Mouse (Mus musculus) kidney, embryonic 14.5 days (tissue): ENCODE measurements around the gene Rxfp3. TPM values are rescaled to one million over a fixed set of nuclear protein-coding genes. Genes with fewer than 3 reads are reported as not detected.

Source experiments
- ATAC-seq: fragments of 200-750 bp; cut with Nextera tagmentation; 2 replicates; pipeline ENCODE4 v1.8.0; 2017; ENCODE audit warnings: moderate number of reproducible peaks, mild to moderate bottlenecking, moderate TSS enrichment, moderate library complexity; ENCODE audit not compliant: low FRiP score, low TSS enrichment
- H3K27ac ChIP-seq: fragments of 300-500 bp; sonication (generic); 2 replicates; pipeline ENCODE4 v1.5.1; 2014; ENCODE audit warnings: low read depth, mild to moderate bottlenecking, low read length, moderate library complexity, mixed read lengths
- H3K27me3 ChIP-seq: fragments of 300-500 bp; sonication (generic); 2 replicates; pipeline ENCODE4 v1.6.1; 2014; ENCODE audit warnings: mild to moderate bottlenecking, low read length; ENCODE audit not compliant: control insufficient read depth, insufficient read depth
- H3K36me3 ChIP-seq: fragments of 300-500 bp; sonication (generic); 2 replicates; pipeline ENCODE4 v1.6.1; 2014; ENCODE audit warnings: low read length, mixed read lengths; ENCODE audit not compliant: control insufficient read depth, insufficient read depth
- H3K4me1 ChIP-seq: fragments of 300-500 bp; sonication (generic); 2 replicates; pipeline ENCODE4 v1.6.1; 2014; ENCODE audit warnings: low read length, mixed read lengths; ENCODE audit not compliant: control insufficient read depth, insufficient read depth
- H3K4me2 ChIP-seq: fragments of 300-500 bp; sonication (generic); replicated peaks from 2 replicates; pipeline ENCODE4 v1.6.1; 2014; ENCODE audit warnings: low read depth, mild to moderate bottlenecking, low read length
- H3K4me3 ChIP-seq: fragments of 300-500 bp; sonication (generic); 2 replicates; pipeline ENCODE4 v1.5.1; 2014; ENCODE audit warnings: mild to moderate bottlenecking, low read length
- H3K9ac ChIP-seq: fragments of 300-500 bp; sonication (generic); 2 replicates; pipeline ENCODE4 v1.6.1; 2014; ENCODE audit warnings: low read depth, mild to moderate bottlenecking, low read length, moderate library complexity
- H3K9me3 ChIP-seq: fragments of 300-500 bp; sonication (generic); 2 replicates; pipeline ENCODE4 v1.6.1; 2016; ENCODE audit warnings: low read length; ENCODE audit not compliant: control insufficient read depth
- WGBS: fragments of 180-500 bp; shearing (Covaris S2); extraction: QIAGEN DNeasy Blood & Tissue Kit; methylation state at CpG from one replicate; pipeline ENCODE4 v1.1.7; 2014; 5-methylcytosine and 5-hydroxymethylcytosine counted together
- polyA plus RNA-seq: library from polyadenylated mRNA; unstranded; fragments of >200 nt; fragmentation: Nextera tagmentation; extraction: Ambion mirVana; gene quantifications from 2 replicates; pipeline ENCODE4 v1.2.1, GENCODE M21; 2014

Gene Rxfp3
- polyA plus RNA-seq, 1 experiment from 2014 or later = 0.65 TPM

DNA sequence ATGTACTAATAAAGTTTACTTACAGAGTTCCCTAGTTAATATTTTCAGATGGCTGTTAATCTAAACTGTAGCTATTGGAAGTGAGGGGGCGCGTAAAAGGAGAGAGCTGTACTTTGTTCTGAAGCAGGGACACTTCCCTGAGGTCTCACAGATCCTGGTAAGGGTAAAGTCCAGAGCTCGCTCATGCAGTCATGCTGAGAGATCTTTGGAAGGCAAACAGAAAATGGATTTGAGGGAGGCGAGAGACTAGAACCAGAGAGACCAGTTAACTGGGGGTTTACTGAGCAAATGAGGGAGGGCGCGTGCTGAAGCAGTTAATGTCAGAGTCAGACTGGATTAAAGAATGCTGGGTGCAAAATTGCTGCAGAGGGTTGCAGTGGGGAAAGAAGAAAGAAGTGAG is 52.0 kb downstream of the Rxfp3 start:
- 78% methylated on average over 6 of the region's 6 CpGs for WGBS
- Histone ChIP-seq H3K4me2 (no peak overlapping the region), H3K4me1 (peaks cover 4% of the 10 kb centered on the region; the same call in 1 of the 2 replicates), H3K27me3 (no peaks in the 10 kb centered on the region), H3K27ac (no peak overlapping the region), H3K9ac (no peak overlapping the region), H3K9me3 (no peaks in the 10 kb centered on the region), H3K36me3 (peaks cover 13% of the 10 kb centered on the region), H3K4me3 (no peak overlapping the region)
- no peak for ATAC-seq

Other genes with a start within 250 kb of the Rxfp3 start
- gene C1qtnf3, start 85.7 kb downstream of the Rxfp3 start, polyA plus RNA-seq = 6.0 and 8.1 TPM in 2 replicates
- gene Amacr, start 56.2 kb downstream of the Rxfp3 start, polyA plus RNA-seq = 22.1 and 26.0 TPM in 2 replicates
- gene Slc45a2, start 37.3 kb downstream of the Rxfp3 start, polyA plus RNA-seq = not detected in 2 replicates
- 5.0 and 5.1 TPM in 2 replicates for gene Adamts12, start 26.8 kb upstream of the Rxfp3 start, polyA plus RNA-seq